Mouse (Mus musculus) limb, embryonic 14.5 days (tissue): ENCODE results near the gene Wdr82. TPM values are rescaled to one million over a fixed set of nuclear protein-coding genes. Genes with fewer than 3 reads are reported as not detected.

Source experiments
- ATAC-seq: fragments of 200-750 bp; cut with Nextera tagmentation; 2 replicates; pipeline ENCODE4 v1.8.0; 2017; ENCODE audit warnings: low read depth, moderate number of reproducible peaks, moderate TSS enrichment; ENCODE audit not compliant: low FRiP score
- DNase-seq: peaks from one replicate; pipeline ENCODE4 v3.0.0-alpha.2; 2015; ENCODE audit warnings: low spot score
- H3K27ac ChIP-seq: fragments of 300-500 bp; sonication (generic); replicated peaks from 2 replicates; pipeline ENCODE4 v1.5.1; 2014; ENCODE audit warnings: low read depth, mild to moderate bottlenecking, low read length, moderate library complexity, mixed read lengths
- H3K27me3 ChIP-seq: fragments of 300-500 bp; sonication (generic); 2 replicates; pipeline ENCODE4 v1.6.1; 2014; ENCODE audit warnings: low read length, mixed read lengths; ENCODE audit not compliant: control insufficient read depth, insufficient read depth
- H3K36me3 ChIP-seq: fragments of 300-500 bp; sonication (generic); 2 replicates; pipeline ENCODE4 v1.6.1; 2014; ENCODE audit warnings: mild to moderate bottlenecking, low read length, moderate library complexity, mixed read lengths; ENCODE audit not compliant: control insufficient read depth, insufficient read depth
- H3K4me1 ChIP-seq: fragments of 300-500 bp; sonication (generic); 2 replicates; pipeline ENCODE4 v1.6.1; 2014; ENCODE audit warnings: antibody characterized with exemption, low read length, mixed read lengths; ENCODE audit not compliant: control insufficient read depth, insufficient read depth
- H3K4me2 ChIP-seq: fragments of 300-500 bp; sonication (generic); replicated peaks from 2 replicates; pipeline ENCODE4 v1.6.1; 2014; ENCODE audit warnings: low read depth, mild to moderate bottlenecking, low read length, moderate library complexity; ENCODE audit not compliant: severe bottlenecking
- H3K4me3 ChIP-seq: fragments of 300-500 bp; sonication (generic); replicated peaks from 2 replicates; pipeline ENCODE4 v1.5.1; 2014; ENCODE audit warnings: low read length
- H3K9ac ChIP-seq: fragments of 300-500 bp; sonication (generic); 2 replicates; pipeline ENCODE4 v1.6.1; 2014; ENCODE audit warnings: mild to moderate bottlenecking, low read depth, low read length, moderate library complexity; ENCODE audit not compliant: severe bottlenecking
- H3K9me3 ChIP-seq: fragments of 300-500 bp; sonication (generic); 2 replicates; pipeline ENCODE4 v1.6.1; 2016; ENCODE audit warnings: low read length; ENCODE audit not compliant: control insufficient read depth
- POLR2A ChIP-seq: fragments of 200-500 bp; IDR thresholded peaks from 2 replicates; pipeline ENCODE4 v1.8.0; 2012; ENCODE audit warnings: inconsistent platforms, mild to moderate bottlenecking, moderate library complexity, borderline replicate concordance; ENCODE audit not compliant: insufficient read depth, insufficient read length; ENCODE audit errors: extremely low read depth
- WGBS: fragments of 180-500 bp; shearing (Covaris S2); extraction: QIAGEN DNeasy Blood & Tissue Kit; methylation state at CpG from one replicate; pipeline ENCODE4 v1.1.7; 2014; 5-methylcytosine and 5-hydroxymethylcytosine counted together
- polyA plus RNA-seq, 2 experiments: library from polyadenylated mRNA; depleted of rRNA in 1 of 2; stranded (reverse) in 1 of 2; unstranded in 1 of 2; fragments of >200 nt; fragmentation: Nextera tagmentation in 1 of 2; extraction: Ambion mirVana in 1 of 2; gene quantifications; 2 replicates each; pipeline versions ENCODE4 v1.2.1 to v1.2.3; 2012 to 2014

The Wdr82 gene
- polyA plus RNA-seq, 2 experiments, result 30.2 to 104 TPM

DNA sequence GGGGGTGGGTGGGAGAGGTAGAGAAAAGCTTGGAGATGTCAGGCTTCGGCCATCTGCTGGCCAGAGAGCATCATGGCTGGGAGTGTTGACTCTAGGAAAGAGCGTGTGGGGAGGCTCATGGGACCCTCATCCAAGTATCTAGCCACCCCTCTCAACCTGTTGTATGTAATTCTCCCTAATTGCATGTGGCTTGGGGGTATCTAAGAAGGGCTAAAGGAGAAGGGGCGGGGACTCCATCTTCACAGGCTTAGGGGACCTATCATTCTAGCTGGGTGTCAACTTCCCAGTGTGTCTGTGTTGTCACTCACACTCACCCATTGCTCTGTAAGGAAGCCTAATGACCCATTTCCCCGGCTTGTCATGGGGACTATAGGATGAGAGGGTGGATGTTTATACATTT, 61.1 kb downstream of the Wdr82 start:
- WGBS, result 85% methylated on average over 4 of the region's 4 CpGs
- no peak overlapping the region for H3K4me2 ChIP-seq
- no peak for TF ChIP-seq POLR2A

DNA sequence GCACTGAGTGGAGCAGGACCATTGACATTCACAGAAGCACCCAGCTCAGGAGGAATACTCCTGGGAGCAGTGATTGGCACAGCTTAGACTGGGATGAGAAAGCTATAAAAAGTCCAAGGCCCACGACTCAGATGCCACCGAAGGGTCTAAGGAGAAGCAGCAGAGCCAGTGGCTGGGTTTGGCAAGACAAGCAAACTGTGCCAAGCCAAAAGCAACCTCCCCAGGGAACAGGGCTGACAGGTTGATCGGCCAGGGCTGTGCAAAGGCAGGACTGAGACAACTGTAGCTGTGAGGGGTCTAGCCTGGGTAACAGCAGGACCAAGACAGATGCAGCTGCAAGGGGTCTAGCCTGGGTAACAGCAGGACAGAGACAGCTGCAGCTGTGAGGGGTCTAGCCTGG, 62.2 kb downstream of the Wdr82 start:
- ATAC-seq, result no peak

More for the DNA sequence above, 61.1 kb downstream of the Wdr82 start:
- ATAC-seq, result no peak
- Histone ChIP-seq H3K9me3 (no peaks in the 10 kb centered on the region), H3K4me1 (no peaks in the 10 kb centered on the region), H3K27me3 (no peaks in the 10 kb centered on the region), H3K4me3 (no peak overlapping the region), H3K36me3 (peaks cover 46% of the 10 kb centered on the region), H3K9ac (no peak overlapping the region), H3K27ac (no peak overlapping the region)
- no peak for DNase-seq

DNA sequence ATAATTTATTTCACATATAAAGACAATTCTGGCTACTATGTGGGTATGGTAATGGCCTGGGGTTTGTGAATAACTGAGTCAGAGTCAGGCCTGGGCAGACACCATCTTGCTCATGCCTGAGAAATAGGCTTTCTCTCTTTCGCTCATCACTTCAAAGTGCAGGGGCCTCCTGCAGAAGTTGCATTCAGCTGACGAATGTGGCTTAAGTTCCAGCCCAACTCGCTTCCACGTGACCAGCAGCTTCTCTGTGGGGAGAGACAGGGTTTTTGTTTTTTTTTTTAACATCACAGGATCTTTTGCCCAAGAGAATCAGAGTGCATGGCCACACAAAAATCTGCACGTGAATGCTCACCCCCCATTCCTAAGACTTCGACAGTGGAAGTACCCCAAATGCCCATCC, 63.2 kb downstream of the Wdr82 start:
- Histone ChIP-seq H3K4me1 (no peaks in the 10 kb centered on the region), H3K27ac (no peak overlapping the region), H3K27me3 (no peaks in the 10 kb centered on the region), H3K36me3 (peaks cover 67% of the 10 kb centered on the region), H3K4me3 (no peak overlapping the region), H3K9ac (no peak overlapping the region), H3K4me2 (no peak overlapping the region), H3K9me3 (no peaks in the 10 kb centered on the region)
- ATAC-seq, result no peak
- 77% methylated on average over 6 of the region's 6 CpGs for WGBS
- no peak for TF ChIP-seq POLR2A
- no peak for DNase-seq

More for the DNA sequence above, 62.2 kb downstream of the Wdr82 start:
- no peak for TF ChIP-seq POLR2A
- Histone ChIP-seq H3K9ac (no peak overlapping the region), H3K27me3 (no peaks in the 10 kb centered on the region), H3K4me2 (no peak overlapping the region), H3K27ac (no peak overlapping the region), H3K9me3 (no peaks in the 10 kb centered on the region), H3K36me3 (peaks cover 57% of the 10 kb centered on the region), H3K4me3 (no peak overlapping the region), H3K4me1 (no peaks in the 10 kb centered on the region)
- DNase-seq, result no peak
- 86% methylated on average over 3 of the region's 3 CpGs for WGBS

DNA sequence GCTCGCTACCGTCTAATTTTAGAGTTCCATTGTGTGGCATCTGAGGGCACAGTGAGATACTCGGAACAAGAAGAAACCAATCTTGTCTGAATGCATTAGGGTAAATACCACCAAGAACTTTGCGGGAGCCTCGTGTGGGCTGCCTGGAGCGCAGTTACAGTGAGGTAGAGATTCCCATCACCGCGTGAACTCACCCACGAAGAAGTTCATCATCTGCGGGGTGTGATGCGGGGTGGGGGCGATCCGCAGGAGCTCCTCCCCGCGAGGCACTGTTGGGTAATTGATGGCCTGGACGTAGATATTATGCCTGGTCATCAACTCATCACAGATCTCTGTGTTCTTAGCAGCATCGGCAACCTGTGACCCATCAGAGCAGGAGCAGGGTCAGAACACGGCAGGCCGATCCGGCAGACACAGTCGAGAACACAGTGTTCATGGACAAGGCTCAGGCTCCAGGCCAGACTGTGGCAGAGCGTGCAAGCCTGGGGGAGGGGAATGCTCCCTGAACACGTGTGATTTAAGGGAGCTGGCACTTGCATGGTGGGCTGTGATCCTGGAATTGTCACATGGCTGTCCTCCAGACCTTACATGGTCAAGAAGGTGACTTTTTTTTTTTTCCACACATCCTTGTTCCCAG, 64.6 kb downstream of the Wdr82 start:
- H3K27ac ChIP-seq, result no peak overlapping the region
- no peaks in the 10 kb centered on the region for H3K4me1 ChIP-seq
- WGBS, result 92% methylated on average over 23 of the region's 23 CpGs
- DNase-seq, result no peak
- no peak for ATAC-seq
- H3K9me3 ChIP-seq, result no peaks in the 10 kb centered on the region
- H3K9ac ChIP-seq, result no peak overlapping the region
- no peak overlapping the region for H3K4me3 ChIP-seq
- H3K4me2 ChIP-seq, result no peak overlapping the region
- no peaks in the 10 kb centered on the region for H3K27me3 ChIP-seq
- peaks cover 81% of the 10 kb centered on the region for H3K36me3 ChIP-seq
- no peak for TF ChIP-seq POLR2A

DNA sequence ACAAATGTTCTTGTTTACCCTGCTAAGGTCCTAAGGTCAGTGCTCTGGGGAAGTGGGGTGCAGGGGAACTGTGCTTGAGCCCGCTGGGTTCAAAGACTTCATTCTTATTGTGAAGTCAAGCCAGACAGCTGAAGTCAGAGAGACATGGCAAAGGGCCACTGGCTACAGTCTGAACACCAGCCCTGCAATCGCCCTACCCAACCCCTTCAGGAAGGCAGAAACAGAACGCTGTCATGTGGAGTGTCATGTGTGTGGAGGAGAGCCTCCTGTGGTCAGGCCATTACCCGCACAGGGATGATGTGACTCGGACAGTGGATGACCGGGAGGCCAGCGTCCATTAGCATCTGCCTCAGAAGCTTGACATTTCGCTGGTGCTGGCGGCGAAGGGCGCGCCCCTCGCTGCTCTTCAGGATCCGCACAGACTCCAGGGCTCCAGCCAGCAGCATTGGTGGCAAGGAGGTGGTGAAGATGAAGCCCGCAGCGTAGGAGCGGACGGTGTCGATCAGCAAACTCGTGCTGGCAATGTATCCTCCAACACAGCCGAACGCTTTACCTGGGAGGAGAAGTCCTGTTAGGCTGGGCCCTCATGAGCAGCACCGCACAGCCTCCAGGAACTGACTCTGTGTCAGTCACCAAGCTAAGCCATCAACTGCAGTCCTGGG, 65.6 kb downstream of the Wdr82 start:
- Histone ChIP-seq H3K9me3 (no peaks in the 10 kb centered on the region), H3K4me2 (no peak overlapping the region), H3K27me3 (no peaks in the 10 kb centered on the region), H3K27ac (no peak overlapping the region), H3K4me1 (no peaks in the 10 kb centered on the region), H3K36me3 (peaks cover 89% of the 10 kb centered on the region), H3K4me3 (no peak overlapping the region), H3K9ac (no peak overlapping the region)
- WGBS, result 91% methylated on average over 23 of the region's 23 CpGs
- DNase-seq (no peak), ATAC-seq (no peak)
- TF ChIP-seq POLR2A, result no peak
